Mouse (Mus musculus) heart, adult 2 months (tissue): Measurements from ENCODE around the gene Camkk2.

Experiments used
- CTCF ChIP-seq: fragments of 200-600 bp; IDR thresholded peaks from 2 replicates; pipeline ENCODE4 v1.8.1; 2022; ENCODE audit warnings: antibody characterized with exemption, mild to moderate bottlenecking, moderate library complexity
- EP300 ChIP-seq: fragments of 200-500 bp; IDR thresholded peaks from 2 replicates; pipeline ENCODE4 v1.6.1; 2011; ENCODE audit warnings: low read depth, low read length, control low read depth; ENCODE audit not compliant: insufficient read depth

GRCm38 (mm10) chr5:122715723-122716122 is 63.5 kb downstream of the Camkk2 start:
- TF ChIP-seq CTCF (no peak), EP300 (no peak)
